Mouse (Mus musculus): Measurements from ENCODE around the gene Ghr. TPM values are rescaled to one million over a fixed set of nuclear protein-coding genes. Genes with fewer than 3 reads are reported as not detected.

Ghr gene
- polyA plus RNA-seq, 1 experiment from 2014 or later, result 72.0 TPM

DNA sequence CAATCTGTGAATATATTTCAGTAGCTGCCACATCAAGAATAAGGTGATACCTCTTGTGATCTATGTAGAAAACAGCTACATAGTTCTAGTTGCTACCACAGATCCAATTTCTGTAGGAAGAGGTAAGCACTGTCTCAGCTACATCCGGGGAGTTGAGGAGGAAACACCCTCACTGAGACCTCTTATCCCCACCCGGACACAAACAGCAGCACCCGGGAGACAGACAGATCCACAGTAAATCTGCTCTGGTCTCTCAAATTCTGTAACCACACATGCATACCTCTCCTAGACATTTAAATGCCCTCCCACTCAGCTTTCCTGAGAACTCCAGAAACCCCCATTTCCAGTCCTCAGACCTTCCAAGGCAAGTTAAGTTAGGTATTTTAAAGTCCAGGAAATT, 2.0 kb downstream of the Ghr start:
- Histone ChIP-seq H3K4me2 (peak overlapping the region; percentile 71), H3K9me3 (replicated peaks) (no peaks in the 10 kb centered on the region), H3K27ac (peak overlapping the region; percentile 98), H3K27me3 (no peaks in the 10 kb centered on the region), H3K4me1 (peaks cover 26% of the 10 kb centered on the region), H3K36me3 (no peaks in the 10 kb centered on the region), H3K9ac (peak overlapping the region; percentile 77), H3K4me3 (replicated peaks) (peak overlapping the region; percentile 74)
- 7% methylated on average over 3 of the region's 3 CpGs for WGBS
- ATAC-seq (replicated peaks; ENCODE audit: low FRiP score), result no peak

DNA sequence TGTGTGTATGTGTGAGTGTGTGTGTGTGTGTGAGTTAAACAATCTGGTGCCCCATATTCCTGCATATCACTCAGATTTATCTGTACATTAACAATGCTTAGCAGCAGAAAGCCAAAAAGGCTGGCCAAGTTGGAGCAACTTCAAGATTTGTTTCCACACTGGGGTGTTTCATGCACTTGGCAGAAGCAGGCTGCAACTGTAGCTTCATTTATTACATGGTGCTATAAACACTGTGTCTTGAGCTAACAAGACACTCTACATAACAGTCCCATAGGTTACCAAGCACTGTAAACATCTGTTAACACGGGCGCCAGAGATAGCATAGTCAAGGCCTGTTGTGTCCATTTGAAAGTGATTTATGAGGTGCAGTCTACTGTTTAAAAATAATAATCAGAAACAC, 3.1 kb downstream of the Ghr start:
- Histone ChIP-seq H3K4me3 (replicated peaks) (peak overlapping the region; percentile 24), H3K4me2 (peak overlapping the region; percentile 48), H3K4me1 (peaks cover 26% of the 10 kb centered on the region), H3K9me3 (replicated peaks) (no peaks in the 10 kb centered on the region), H3K9ac (no peak overlapping the region), H3K36me3 (no peaks in the 10 kb centered on the region), H3K27me3 (no peaks in the 10 kb centered on the region), H3K27ac (no peak overlapping the region)
- 37% methylated on average over 2 of the region's 2 CpGs for WGBS
- no peak for ATAC-seq (replicated peaks; ENCODE audit: low FRiP score)

DNA sequence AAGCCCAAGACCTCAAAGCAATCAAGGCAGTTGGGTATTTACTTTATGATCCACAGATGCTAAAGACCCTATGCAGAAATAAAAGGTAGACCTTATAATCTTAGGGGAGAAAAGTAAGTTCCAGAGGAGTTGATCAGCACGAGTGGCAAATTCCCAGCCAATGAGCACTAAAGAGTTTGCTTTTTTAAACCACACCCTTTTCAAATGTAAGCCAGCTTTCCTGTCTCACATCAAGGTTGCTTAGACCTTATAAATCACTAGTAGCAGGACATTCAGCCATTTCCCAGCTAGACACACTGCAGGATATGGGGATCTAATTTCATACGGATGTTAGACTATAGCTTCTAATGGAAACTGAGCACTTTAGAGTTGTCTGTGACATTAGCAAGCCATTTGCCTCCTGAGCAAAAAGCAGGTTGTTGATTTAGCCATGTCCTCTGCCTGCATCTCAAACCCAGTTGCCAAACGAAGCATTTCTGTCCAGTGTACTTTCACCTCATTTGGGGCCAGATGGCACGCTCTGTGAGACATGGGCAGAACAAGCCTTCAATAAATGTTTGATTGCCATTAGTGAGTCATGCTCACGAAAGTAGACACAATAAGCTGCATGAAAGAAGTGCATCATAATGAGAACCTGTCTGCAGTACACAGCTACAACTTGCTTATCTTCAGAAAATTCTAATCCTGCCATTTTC, 4.9 kb downstream of the Ghr start:
- peaks cover 21% of the 10 kb centered on the region for H3K4me1 ChIP-seq
- no peak overlapping the region for H3K27ac ChIP-seq
- no peak overlapping the region for H3K9ac ChIP-seq
- H3K36me3 ChIP-seq, result no peaks in the 10 kb centered on the region
- H3K4me2 ChIP-seq, result 0 out of 2 replicates have a peak overlapping the region, but pooled peaks have one; percentile 16
- WGBS, result 47% methylated on average over 5 of the region's 5 CpGs
- H3K27me3 ChIP-seq, result no peaks in the 10 kb centered on the region
- H3K4me3 ChIP-seq (replicated peaks), result no peak overlapping the region
- no peak for ATAC-seq (replicated peaks; ENCODE audit: low FRiP score)
- H3K9me3 ChIP-seq (replicated peaks), result no peaks in the 10 kb centered on the region

DNA sequence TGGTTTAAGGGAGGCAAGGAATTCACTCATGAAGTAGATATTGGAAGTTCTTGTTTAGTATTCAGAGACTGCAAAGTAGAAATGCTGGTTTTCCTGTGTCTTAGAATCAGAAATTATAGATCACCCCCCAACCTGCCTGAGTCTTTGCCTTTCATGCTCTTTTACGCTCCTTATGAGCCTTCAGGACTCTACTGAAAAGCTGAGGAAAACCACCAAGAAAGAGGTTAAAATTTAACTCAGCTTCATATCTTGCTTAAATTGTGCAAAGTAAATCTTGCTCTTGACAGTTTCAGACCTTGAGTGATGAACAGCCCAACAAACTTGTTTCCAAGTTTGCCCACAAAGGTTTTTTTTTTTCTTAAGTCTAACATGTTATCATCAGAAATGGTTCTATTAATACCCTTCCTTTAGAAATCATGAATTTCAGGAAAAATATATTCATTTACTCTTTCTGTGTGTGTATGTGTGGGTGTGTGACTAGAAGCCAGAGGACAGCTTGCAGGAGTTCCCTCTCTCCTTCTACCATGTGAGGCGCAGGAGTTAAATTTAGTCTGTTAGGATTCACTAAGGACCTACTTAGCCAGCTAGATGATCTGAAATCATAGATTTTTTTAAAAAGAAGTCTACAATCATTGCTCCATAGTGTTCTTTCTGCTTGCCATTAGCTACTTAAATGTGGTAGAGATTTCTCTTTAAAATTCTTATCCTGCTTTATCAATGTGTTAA, 14.0 kb downstream of the Ghr start:
- Histone ChIP-seq H3K4me1 (peaks cover 4% of the 10 kb centered on the region), H3K4me2 (no peak overlapping the region), H3K27me3 (no peaks in the 10 kb centered on the region), H3K9ac (no peak overlapping the region), H3K36me3 (peaks cover 7% of the 10 kb centered on the region; the same call in 1 of the 2 replicates), H3K27ac (peak overlapping the region; percentile 41; the same call in 1 of the 2 replicates), H3K9me3 (replicated peaks) (no peaks in the 10 kb centered on the region), H3K4me3 (replicated peaks) (no peak overlapping the region)
- WGBS, result 84% methylated on average over 2 of the region's 2 CpGs
- no peak for ATAC-seq (replicated peaks; ENCODE audit: low FRiP score)

DNA sequence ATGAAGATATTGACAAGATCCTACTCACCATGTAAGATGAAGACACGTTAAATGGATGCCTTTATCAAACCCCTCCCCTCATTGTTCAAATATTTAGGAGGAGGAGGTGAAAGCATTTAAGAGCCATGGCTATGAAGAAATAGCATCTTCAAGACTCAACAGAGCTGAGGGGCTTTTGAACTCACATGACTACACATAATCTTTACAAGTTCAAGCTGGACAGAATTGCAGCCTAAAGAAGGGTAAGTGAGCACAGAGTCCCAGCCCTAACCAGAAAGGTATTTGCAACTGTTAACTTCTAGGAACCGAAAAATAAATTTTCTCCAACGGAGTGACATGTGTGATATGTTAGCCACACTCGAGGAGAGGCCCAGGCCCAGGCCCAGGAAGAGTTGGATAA, 18.7 kb downstream of the Ghr start:
- no peak; the same call in 1 of the 2 replicates for ATAC-seq (replicated peaks; ENCODE audit: low FRiP score)
- H3K9me3 ChIP-seq (replicated peaks), result no peaks in the 10 kb centered on the region
- 0 out of 2 replicates have a peak overlapping the region, but pooled peaks have one; percentile 9 for H3K4me2 ChIP-seq
- H3K9ac ChIP-seq, result no peak overlapping the region
- WGBS, result 35% methylated on average over 4 of the region's 4 CpGs
- peak overlapping the region; percentile 60 for H3K27ac ChIP-seq
- peaks cover 16% of the 10 kb centered on the region for H3K4me1 ChIP-seq
- H3K36me3 ChIP-seq, result no peaks in the 10 kb centered on the region
- no peak overlapping the region for H3K4me3 ChIP-seq (replicated peaks)
- H3K27me3 ChIP-seq, result no peaks in the 10 kb centered on the region

DNA sequence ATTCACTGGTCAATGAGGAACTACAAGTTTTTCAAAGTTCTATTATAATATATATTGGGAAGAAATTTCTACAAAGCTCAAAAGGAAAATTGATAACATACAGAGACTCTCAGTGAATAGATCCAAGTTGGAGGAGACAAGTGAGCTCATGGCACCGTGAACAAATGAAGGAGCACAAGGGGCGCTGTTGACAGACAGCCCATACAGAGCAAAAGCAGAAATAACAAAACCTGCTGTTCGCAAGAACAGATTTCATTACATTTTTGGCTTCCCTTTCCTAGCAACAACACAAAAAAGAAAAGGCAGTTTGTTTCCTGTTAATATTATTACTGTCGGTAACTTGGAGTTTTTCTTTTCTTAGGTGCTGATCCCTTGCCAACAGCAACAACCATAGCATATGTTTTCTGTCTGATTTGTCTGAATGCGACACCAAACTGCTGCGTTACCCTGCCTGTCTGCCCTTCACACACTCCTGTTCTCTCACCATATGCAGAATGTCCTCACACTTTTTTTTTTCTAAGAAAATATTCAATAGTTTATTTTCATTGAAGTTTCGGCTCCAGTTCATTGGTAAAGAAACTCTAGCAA, 19.3 kb downstream of the Ghr start:
- peak overlapping the region; percentile 60 for H3K27ac ChIP-seq
- peaks cover 16% of the 10 kb centered on the region for H3K4me1 ChIP-seq
- 35% methylated on average over 7 of the region's 7 CpGs for WGBS
- peak; percentile 79 for ATAC-seq (replicated peaks; ENCODE audit: low FRiP score)
- 0 out of 2 replicates have a peak overlapping the region, but pooled peaks have one; percentile 9 for H3K4me2 ChIP-seq
- no peaks in the 10 kb centered on the region for H3K27me3 ChIP-seq
- no peaks in the 10 kb centered on the region for H3K36me3 ChIP-seq
- no peak overlapping the region for H3K9ac ChIP-seq
- H3K9me3 ChIP-seq (replicated peaks), result no peaks in the 10 kb centered on the region
- H3K4me3 ChIP-seq (replicated peaks), result no peak overlapping the region

DNA sequence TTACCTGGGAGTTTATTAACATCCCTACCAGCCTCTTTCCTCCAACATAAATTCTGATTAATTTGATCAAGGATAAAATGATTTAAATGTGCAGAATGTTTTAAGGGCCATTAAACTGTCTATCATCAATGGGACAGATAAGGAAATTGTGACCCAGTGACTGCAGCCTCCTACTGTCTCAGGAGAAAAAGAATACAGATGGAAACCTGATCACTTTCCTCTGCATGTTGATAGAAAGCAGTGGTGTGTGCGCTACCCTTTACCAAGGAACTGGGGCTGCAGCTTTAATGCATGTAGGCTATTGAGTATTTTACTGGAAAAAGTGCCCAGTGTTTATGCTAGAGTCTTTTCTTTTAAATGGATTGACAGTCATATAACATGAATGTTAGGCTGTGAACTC, 19.8 kb downstream of the Ghr start:
- H3K4me1 ChIP-seq, result peaks cover 16% of the 10 kb centered on the region
- no peaks in the 10 kb centered on the region for H3K9me3 ChIP-seq (replicated peaks)
- no peaks in the 10 kb centered on the region for H3K27me3 ChIP-seq
- H3K36me3 ChIP-seq, result peaks cover 4% of the 10 kb centered on the region; the same call in 1 of the 2 replicates
- H3K4me2 ChIP-seq, result 0 out of 2 replicates have a peak overlapping the region, but pooled peaks have one; percentile 9
- no peak overlapping the region for H3K4me3 ChIP-seq (replicated peaks)
- 24% methylated on average over 1 of the region's 1 CpGs for WGBS
- H3K27ac ChIP-seq, result peak overlapping the region; percentile 60; the same call in 1 of the 2 replicates
- peak; percentile 86 for ATAC-seq (replicated peaks; ENCODE audit: low FRiP score)
- no peak overlapping the region for H3K9ac ChIP-seq

DNA sequence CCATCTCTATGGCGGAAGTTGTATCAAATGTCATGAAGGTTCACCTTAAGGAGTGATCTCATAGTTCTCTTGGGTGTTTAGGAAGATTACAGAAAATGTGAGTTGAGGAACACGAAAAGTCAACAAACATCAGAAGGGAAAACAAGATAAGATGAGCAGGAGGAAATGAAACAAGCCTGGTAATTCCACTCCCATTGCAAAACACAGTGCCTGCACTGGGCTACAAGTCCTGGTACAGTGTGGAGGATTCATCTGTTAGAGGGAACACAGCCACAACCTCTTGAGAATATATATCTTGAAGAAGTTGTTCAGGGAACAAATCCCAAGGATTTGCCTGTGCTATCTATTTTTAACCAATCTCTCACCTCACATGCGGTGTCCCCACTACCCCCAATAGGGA, 24.8 kb downstream of the Ghr start:
- H3K9me3 ChIP-seq (replicated peaks), result no peaks in the 10 kb centered on the region
- WGBS, result 88% methylated on average over 3 of the region's 3 CpGs

DNA sequence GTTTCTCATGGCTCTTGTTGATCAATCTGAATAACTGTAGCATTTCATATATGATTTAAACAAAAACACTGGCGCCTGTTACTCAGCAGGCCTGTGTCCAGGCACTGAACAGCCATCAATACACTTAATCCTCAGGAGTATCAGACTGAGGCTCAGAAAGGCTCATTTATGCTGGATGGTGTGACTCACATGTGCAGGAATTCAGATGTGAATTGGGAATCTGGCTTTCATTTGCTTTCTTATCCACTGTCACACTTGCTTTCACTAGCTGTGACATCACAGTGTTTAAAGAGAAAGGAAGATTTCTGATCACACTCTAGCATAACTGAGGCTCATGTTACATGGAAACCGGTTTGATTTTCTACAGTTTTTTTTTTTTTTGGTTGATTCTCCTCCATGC, 39.0 kb downstream of the Ghr start:
- 80% methylated on average over 2 of the region's 2 CpGs for WGBS
- Histone ChIP-seq H3K36me3 (peaks cover 18% of the 10 kb centered on the region), H3K27me3 (no peaks in the 10 kb centered on the region), H3K9me3 (replicated peaks) (no peaks in the 10 kb centered on the region), H3K9ac (no peak overlapping the region), H3K4me1 (no peaks in the 10 kb centered on the region), H3K4me2 (no peak overlapping the region), H3K4me3 (replicated peaks) (no peak overlapping the region), H3K27ac (no peak overlapping the region)
- no peak for ATAC-seq (replicated peaks; ENCODE audit: low FRiP score)

More for the DNA sequence above, 24.8 kb downstream of the Ghr start:
- H3K27me3 ChIP-seq, result no peaks in the 10 kb centered on the region
- peaks cover 4% of the 10 kb centered on the region; the same call in 1 of the 2 replicates for H3K36me3 ChIP-seq
- no peak overlapping the region for H3K27ac ChIP-seq
- H3K4me1 ChIP-seq, result peaks cover 4% of the 10 kb centered on the region; the same call in 1 of the 2 replicates
- no peak overlapping the region for H3K4me3 ChIP-seq (replicated peaks)
- no peak for ATAC-seq (replicated peaks; ENCODE audit: low FRiP score)
- no peak overlapping the region for H3K9ac ChIP-seq
- no peak overlapping the region for H3K4me2 ChIP-seq

DNA sequence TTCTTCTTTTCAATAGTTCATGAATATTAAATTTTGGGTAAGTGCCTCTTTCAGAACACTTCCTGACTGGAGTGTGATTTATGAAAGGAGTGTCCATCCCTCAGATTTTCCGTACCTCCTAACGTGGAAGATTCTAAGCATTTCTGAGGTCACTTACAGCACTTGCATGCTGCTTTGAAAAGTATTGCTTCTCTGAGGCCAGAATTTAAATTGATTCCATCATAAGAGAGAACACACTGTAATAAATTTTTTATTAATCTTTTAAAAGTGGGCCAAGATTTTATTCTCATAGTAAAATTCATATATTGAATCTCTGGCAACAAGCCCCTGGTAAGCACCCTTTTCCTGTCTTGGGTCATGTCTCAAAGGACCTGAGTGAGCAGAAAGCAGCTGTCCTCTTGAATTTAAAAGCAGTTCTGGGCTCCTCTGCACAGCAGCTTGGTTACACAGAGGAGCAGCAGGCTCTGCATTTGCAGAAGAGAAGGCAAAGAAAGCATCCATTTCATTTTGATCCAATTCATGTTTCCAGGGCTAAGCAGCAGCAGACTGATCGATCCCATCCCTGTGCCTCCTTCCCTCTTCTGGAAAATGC, 46.9 kb downstream of the Ghr start:
- H3K4me3 ChIP-seq (replicated peaks), result no peak overlapping the region
- no peaks in the 10 kb centered on the region for H3K9me3 ChIP-seq (replicated peaks)
- 0 out of 2 replicates have a peak overlapping the region, but pooled peaks have one; percentile 18 for H3K27ac ChIP-seq
- 69% methylated on average over 3 of the region's 3 CpGs for WGBS
- H3K27me3 ChIP-seq, result no peaks in the 10 kb centered on the region
- no peak overlapping the region for H3K4me2 ChIP-seq
- no peak overlapping the region for H3K9ac ChIP-seq
- no peaks in the 10 kb centered on the region; the same call in 1 of the 2 replicates for H3K4me1 ChIP-seq
- no peaks in the 10 kb centered on the region for H3K36me3 ChIP-seq
- no peak for ATAC-seq (replicated peaks; ENCODE audit: low FRiP score)

DNA sequence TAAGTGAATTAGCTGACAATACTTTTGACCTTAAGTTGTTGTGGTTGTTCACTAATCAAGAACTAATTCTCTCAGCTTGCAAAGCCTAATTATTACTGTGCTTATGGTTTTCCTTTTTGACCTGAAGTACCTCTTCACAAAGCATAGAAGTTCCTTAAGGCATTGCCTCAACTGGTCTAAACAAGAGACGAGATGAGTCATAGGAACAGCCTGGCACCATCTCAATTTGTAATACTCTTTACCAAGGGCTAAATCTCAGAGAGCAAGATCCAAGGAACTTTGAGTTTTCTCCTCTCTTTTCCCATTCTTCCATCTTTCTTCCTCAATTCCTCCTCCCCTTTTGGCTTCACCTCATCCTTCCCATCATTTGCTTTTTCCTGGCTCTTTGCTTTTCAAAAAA, 69.3 kb downstream of the Ghr start:
- Histone ChIP-seq H3K4me2 (no peak overlapping the region), H3K4me1 (0 out of 2 replicates have a peak, but pooled peaks cover 5% of the 10 kb centered on the region), H3K27me3 (no peaks in the 10 kb centered on the region), H3K9me3 (replicated peaks) (no peaks in the 10 kb centered on the region), H3K36me3 (no peaks in the 10 kb centered on the region), H3K4me3 (replicated peaks) (no peak overlapping the region), H3K27ac (no peak overlapping the region), H3K9ac (no peak overlapping the region)
- WGBS, result 95% methylated on average over 1 of the region's 1 CpGs
- ATAC-seq (replicated peaks; ENCODE audit: low FRiP score), result no peak

Measured in kidney, embryonic 15.5 days (tissue).